Mouse (Mus musculus): ENCODE results near the gene Rab36. TPM values are rescaled to one million over a fixed set of nuclear protein-coding genes. Genes with fewer than 3 reads are reported as not detected.

The Rab36 gene
- polyA plus RNA-seq (2016; fragmentation: Nextera tagmentation; extraction: Ambion mirVana) = 11.7 and 13.5 TPM in 2 replicates

DNA sequence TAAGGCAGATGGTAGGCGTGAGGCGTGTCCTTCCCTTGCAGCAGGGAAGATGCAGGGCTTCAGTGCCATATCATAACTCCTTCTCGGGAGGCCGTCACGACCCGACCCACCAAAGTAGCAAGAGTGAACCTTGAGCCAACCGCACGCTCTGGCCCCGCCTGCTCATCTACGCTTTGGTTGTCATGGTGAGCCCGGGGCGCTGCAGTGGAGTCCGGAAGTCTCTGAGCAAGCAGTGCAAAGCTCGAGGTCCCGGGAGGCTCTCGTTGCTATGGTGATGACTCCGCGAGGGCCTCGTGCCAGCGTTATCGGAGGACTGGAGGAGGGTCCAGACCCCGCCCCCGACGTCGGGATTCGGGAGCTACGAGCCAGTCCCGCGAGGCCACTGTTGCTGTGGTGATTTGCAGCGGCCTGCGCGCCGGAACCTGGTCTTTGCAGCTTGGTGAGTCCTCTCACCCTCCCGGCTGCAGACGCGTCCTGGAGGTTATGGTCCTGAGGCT is at the start of gene Rab36:
TSS of gene Rab36 (plus strand) at position 176 of the 497 bp plus-strand sequence.
- no peaks in the 10 kb centered on the region for H3K9me3 ChIP-seq
- peak within 1 kb of the TSS; percentile 61 for H3K9ac ChIP-seq (replicated peaks)
- peak within 1 kb of the TSS; percentile 50 for H3K4me3 ChIP-seq (replicated peaks)
- ATAC-seq (ENCODE audit: insufficient number of reproducible peaks, insufficient read depth, low FRiP score, low TSS enrichment, low read depth) = peak; percentile 97
- H3K27me3 ChIP-seq = no peaks in the 10 kb centered on the region
- peak within 1 kb of the TSS; percentile 88 for H3K27ac ChIP-seq
- H3K4me1 ChIP-seq (replicated peaks) = peaks cover 36% of the 10 kb centered on the region
- no peaks in the 10 kb centered on the region for H3K36me3 ChIP-seq
- WGBS = 1% methylated on average over 36 of the region's 36 CpGs
- H3K4me2 ChIP-seq = peak within 1 kb of the TSS; percentile 77

DNA sequence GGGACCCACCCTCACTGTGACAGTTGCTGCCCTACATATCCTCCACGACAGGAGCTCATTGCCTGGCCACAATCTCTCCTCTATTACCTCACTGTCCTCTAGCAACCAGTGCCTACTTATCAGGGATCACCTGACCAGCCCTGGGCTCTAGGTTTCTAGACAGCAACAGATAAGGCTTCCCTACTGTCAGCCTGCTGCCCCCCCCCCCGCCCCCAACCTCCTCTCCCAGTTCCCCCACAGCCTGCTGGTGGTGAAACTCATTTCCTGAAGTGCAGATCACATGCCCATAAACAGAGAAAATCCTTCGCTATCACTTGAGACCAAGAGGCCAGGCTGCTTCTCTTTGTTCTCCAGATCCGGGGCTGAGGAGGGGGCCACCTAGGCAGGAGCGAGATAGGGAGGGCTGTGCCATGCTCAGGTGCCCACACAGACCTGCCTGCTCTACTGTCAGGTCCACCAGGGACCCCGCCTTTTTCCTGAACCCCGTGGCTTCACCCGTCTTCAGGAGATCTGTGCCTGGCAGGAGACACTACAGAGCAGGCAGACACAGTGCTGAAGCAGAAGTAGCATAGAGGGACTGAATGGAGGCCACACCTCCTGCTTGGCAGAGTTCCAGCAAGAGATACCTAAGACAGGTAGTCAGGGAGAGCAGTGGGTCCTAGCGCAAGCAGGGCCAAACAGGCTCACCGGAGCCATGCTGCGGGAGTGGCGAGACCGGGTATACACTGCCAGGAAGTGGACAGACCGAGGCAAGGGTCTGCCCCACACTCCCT is 49.0 kb upstream of the Rab36 start:
- Histone ChIP-seq H3K4me1 (replicated peaks) (peaks cover 9% of the 10 kb centered on the region), H3K4me3 (replicated peaks) (no peak overlapping the region), H3K4me2 (no peak overlapping the region), H3K9ac (replicated peaks) (no peak overlapping the region), H3K27ac (no peak overlapping the region), H3K36me3 (no peaks in the 10 kb centered on the region), H3K27me3 (peaks cover 3% of the 10 kb centered on the region; the same call in 1 of the 2 replicates), H3K9me3 (no peaks in the 10 kb centered on the region)
- 71% methylated on average over 13 of the region's 14 CpGs for WGBS
- ATAC-seq (ENCODE audit: insufficient number of reproducible peaks, insufficient read depth, low FRiP score, low TSS enrichment, low read depth) = no peak

- no peak for ATAC-seq (ENCODE audit: insufficient number of reproducible peaks, insufficient read depth, low FRiP score, low TSS enrichment, low read depth)
- Histone ChIP-seq H3K27ac (no peak overlapping the region), H3K9ac (replicated peaks) (no peak overlapping the region), H3K9me3 (no peaks in the 10 kb centered on the region), H3K36me3 (no peaks in the 10 kb centered on the region), H3K4me3 (replicated peaks) (no peak overlapping the region), H3K4me1 (replicated peaks) (peaks cover 14% of the 10 kb centered on the region), H3K27me3 (peaks cover 6% of the 10 kb centered on the region; the same call in 1 of the 2 replicates), H3K4me2 (no peak overlapping the region)
- WGBS = 57% methylated on average over 4 of the region's 4 CpGs
Measured at GRCm38 (mm10) chr10:74989814-74990213, 47.0 kb upstream of the Rab36 start.

GRCm38 (mm10) chr10:74990584-74991322 is 46.1 kb upstream of the Rab36 start:
- 49% methylated on average over 26 of the region's 26 CpGs for WGBS

DNA sequence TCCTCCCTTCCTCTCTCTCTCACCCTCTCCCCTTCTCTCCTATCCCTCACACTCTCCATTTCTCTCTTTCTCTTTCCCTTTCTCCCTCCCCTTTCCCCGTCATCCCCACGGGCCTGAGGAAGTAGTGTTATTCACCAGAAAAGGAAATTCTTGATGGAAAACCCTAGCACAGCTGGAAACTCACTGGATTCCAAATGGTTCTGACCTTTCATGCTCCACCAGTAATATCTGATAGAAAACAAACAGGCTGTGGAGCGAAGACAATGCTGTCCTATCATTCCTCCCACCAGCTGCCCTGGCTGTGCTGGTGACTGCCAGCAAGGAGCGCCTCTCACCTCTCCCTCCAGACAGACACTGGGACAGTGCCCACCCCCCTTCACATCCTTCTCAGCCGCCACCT is 42.0 kb upstream of the Rab36 start:
- ATAC-seq (ENCODE audit: insufficient number of reproducible peaks, insufficient read depth, low FRiP score, low TSS enrichment, low read depth) = no peak
- H3K4me3 ChIP-seq (replicated peaks) = peak overlapping the region; percentile 30
- H3K4me2 ChIP-seq = peak overlapping the region; percentile 64
- no peaks in the 10 kb centered on the region for H3K9me3 ChIP-seq
- peaks cover 12% of the 10 kb centered on the region for H3K27me3 ChIP-seq
- peaks cover 38% of the 10 kb centered on the region for H3K4me1 ChIP-seq (replicated peaks)
- no peaks in the 10 kb centered on the region for H3K36me3 ChIP-seq
- WGBS = 17% methylated on average over 5 of the region's 5 CpGs
- H3K27ac ChIP-seq = 0 out of 2 replicates have a peak overlapping the region, but pooled peaks have one; percentile 17
- no peak overlapping the region for H3K9ac ChIP-seq (replicated peaks)

More at GRCm38 (mm10) chr10:74990584-74991322, 46.1 kb upstream of the Rab36 start:
- Histone ChIP-seq H3K9ac (replicated peaks) (no peak overlapping the region; the same call in 1 of the 2 replicates), H3K4me1 (replicated peaks) (peaks cover 23% of the 10 kb centered on the region), H3K27me3 (peaks cover 11% of the 10 kb centered on the region), H3K36me3 (no peaks in the 10 kb centered on the region), H3K4me3 (replicated peaks) (no peak overlapping the region), H3K27ac (no peak overlapping the region), H3K9me3 (no peaks in the 10 kb centered on the region), H3K4me2 (peak overlapping the region; percentile 19; the same call in 1 of the 2 replicates)
- ATAC-seq (ENCODE audit: insufficient number of reproducible peaks, insufficient read depth, low FRiP score, low TSS enrichment, low read depth) = no peak

- peak overlapping the region; percentile 45 for H3K9ac ChIP-seq (replicated peaks)
- H3K4me3 ChIP-seq (replicated peaks) = peak overlapping the region; percentile 30
- ATAC-seq (ENCODE audit: insufficient number of reproducible peaks, insufficient read depth, low FRiP score, low TSS enrichment, low read depth) = peak; percentile 21; the same call in 1 of the 2 replicates
- H3K9me3 ChIP-seq = no peaks in the 10 kb centered on the region
- H3K36me3 ChIP-seq = no peaks in the 10 kb centered on the region
- H3K27ac ChIP-seq = no peak overlapping the region
- 1% methylated on average over 17 of the region's 17 CpGs for WGBS
- peak overlapping the region; percentile 64 for H3K4me2 ChIP-seq
- H3K4me1 ChIP-seq (replicated peaks) = peaks cover 38% of the 10 kb centered on the region
- peaks cover 10% of the 10 kb centered on the region for H3K27me3 ChIP-seq
Measured at GRCm38 (mm10) chr10:74995377-74995776, 41.5 kb upstream of the Rab36 start.

GRCm38 (mm10) chr10:75001391-75001790 is 35.5 kb upstream of the Rab36 start:
- Histone ChIP-seq H3K9me3 (no peaks in the 10 kb centered on the region), H3K36me3 (no peaks in the 10 kb centered on the region), H3K4me1 (replicated peaks) (peaks cover 29% of the 10 kb centered on the region), H3K9ac (replicated peaks) (no peak overlapping the region), H3K4me3 (replicated peaks) (no peak overlapping the region), H3K4me2 (no peak overlapping the region), H3K27ac (no peak overlapping the region), H3K27me3 (no peaks in the 10 kb centered on the region)
- no peak for ATAC-seq (ENCODE audit: insufficient number of reproducible peaks, insufficient read depth, low FRiP score, low TSS enrichment, low read depth)
- WGBS = 92% methylated on average over 8 of the region's 8 CpGs

- 58% methylated on average over 3 of the region's 3 CpGs for WGBS
- no peaks in the 10 kb centered on the region for H3K27me3 ChIP-seq
- no peaks in the 10 kb centered on the region for H3K36me3 ChIP-seq
- no peak overlapping the region for H3K4me2 ChIP-seq
- H3K9ac ChIP-seq (replicated peaks) = no peak overlapping the region
- H3K4me3 ChIP-seq (replicated peaks) = no peak overlapping the region
- peaks cover 22% of the 10 kb centered on the region for H3K4me1 ChIP-seq (replicated peaks)
- no peaks in the 10 kb centered on the region for H3K9me3 ChIP-seq
- no peak overlapping the region for H3K27ac ChIP-seq
- ATAC-seq (ENCODE audit: insufficient number of reproducible peaks, insufficient read depth, low FRiP score, low TSS enrichment, low read depth) = no peak
Measured at GRCm38 (mm10) chr10:75004067-75004466, 32.8 kb upstream of the Rab36 start.

- Histone ChIP-seq H3K27me3 (no peaks in the 10 kb centered on the region), H3K4me1 (replicated peaks) (peaks cover 13% of the 10 kb centered on the region), H3K4me3 (replicated peaks) (no peak overlapping the region), H3K9me3 (no peaks in the 10 kb centered on the region), H3K9ac (replicated peaks) (no peak overlapping the region), H3K4me2 (no peak overlapping the region), H3K36me3 (no peaks in the 10 kb centered on the region), H3K27ac (no peak overlapping the region)
- 57% methylated on average over 8 of the region's 8 CpGs for WGBS
- ATAC-seq (ENCODE audit: insufficient number of reproducible peaks, insufficient read depth, low FRiP score, low TSS enrichment, low read depth) = no peak
Measured at GRCm38 (mm10) chr10:75006889-75007662, 29.8 kb upstream of the Rab36 start.

DNA sequence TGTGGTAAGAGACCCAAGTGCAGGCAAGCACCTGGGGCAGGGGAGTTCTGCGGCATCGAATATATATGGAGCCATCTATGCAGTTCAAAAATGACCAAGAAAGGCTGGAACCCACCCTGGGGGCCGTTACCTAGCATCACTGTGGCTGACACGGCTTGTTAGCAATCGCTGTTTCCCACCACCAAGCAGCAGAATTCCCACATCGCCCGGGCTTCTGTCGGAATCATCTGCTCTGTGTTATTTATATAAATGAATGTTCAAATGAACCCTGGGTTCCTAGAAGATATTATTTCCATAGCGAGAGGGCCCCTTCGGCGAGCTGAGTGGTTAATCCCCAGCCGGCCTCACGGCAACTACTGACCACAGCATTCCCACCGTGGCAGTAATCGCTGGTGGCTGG is 26.2 kb upstream of the Rab36 start:
- no peak overlapping the region for H3K4me3 ChIP-seq (replicated peaks)
- no peak overlapping the region for H3K4me2 ChIP-seq
- no peak for ATAC-seq (ENCODE audit: insufficient number of reproducible peaks, insufficient read depth, low FRiP score, low TSS enrichment, low read depth)
- no peaks in the 10 kb centered on the region for H3K9me3 ChIP-seq
- H3K27me3 ChIP-seq = no peaks in the 10 kb centered on the region
- no peaks in the 10 kb centered on the region for H3K36me3 ChIP-seq
- H3K9ac ChIP-seq (replicated peaks) = no peak overlapping the region
- no peak overlapping the region for H3K27ac ChIP-seq
- 88% methylated on average over 15 of the region's 15 CpGs for WGBS
- peaks cover 6% of the 10 kb centered on the region for H3K4me1 ChIP-seq (replicated peaks)

Measured in limb, embryonic 12.5 days (tissue).